Mouse (Mus musculus): ENCODE data around the gene Abl2. TPM values are rescaled to one million over a fixed set of nuclear protein-coding genes. Genes with fewer than 3 reads are reported as not detected.
A peak's percentile ranks its signal among the peaks of the same experiment; 100 is the strongest.

Gene Abl2
- polyA plus RNA-seq, 2 experiments, result 6.9 to 10.9 TPM

GRCm38 (mm10) chr1:156613855-156614530, 55.4 kb downstream of the Abl2 start:
- Histone ChIP-seq H3K4me2 (replicated peaks; ENCODE audit: low read depth, low read length, severe bottlenecking) (no peak overlapping the region), H3K9me3 (ENCODE audit: control insufficient read depth, low read length) (no peaks in the 10 kb centered on the region), H3K9ac (ENCODE audit: low read depth, low read length, severe bottlenecking) (peak overlapping the region; percentile 28; the same call in 1 of the 2 replicates), H3K36me3 (ENCODE audit: control insufficient read depth, insufficient read depth, low read length) (no peaks in the 10 kb centered on the region), H3K4me3 (replicated peaks; ENCODE audit: low read length) (no peak overlapping the region), H3K27me3 (ENCODE audit: control insufficient read depth, insufficient read depth, low read length) (no peaks in the 10 kb centered on the region), H3K4me1 (ENCODE audit: control insufficient read depth, insufficient read depth, low read length) (peaks cover 21% of the 10 kb centered on the region), H3K27ac (replicated peaks; ENCODE audit: low read depth, low read length) (0 out of 2 replicates have a peak overlapping the region, but pooled peaks have one; percentile 35)
- no peak for ATAC-seq (ENCODE audit: low FRiP score, low read depth)
- DNase-seq (ENCODE audit: low spot score), result peak; percentile 7
- 22% methylated on average over 9 of the region's 9 CpGs for WGBS
- TF ChIP-seq POLR2A (IDR thresholded peaks at IDR 0.05; ENCODE audit: borderline replicate concordance, extremely low read depth, insufficient read depth, insufficient read length), result no peak

GRCm38 (mm10) chr1:156614710-156615109, 56.1 kb downstream of the Abl2 start:
- H3K27ac ChIP-seq (replicated peaks; ENCODE audit: low read depth, low read length), result no peak overlapping the region
- DNase-seq (ENCODE audit: low spot score) (no peak), ATAC-seq (ENCODE audit: low FRiP score, low read depth) (no peak)
- no peaks in the 10 kb centered on the region for H3K36me3 ChIP-seq (ENCODE audit: control insufficient read depth, insufficient read depth, low read length)
- H3K4me2 ChIP-seq (replicated peaks; ENCODE audit: low read depth, low read length, severe bottlenecking), result no peak overlapping the region
- TF ChIP-seq POLR2A (IDR thresholded peaks at IDR 0.05; ENCODE audit: borderline replicate concordance, extremely low read depth, insufficient read depth, insufficient read length), result no peak
- whole genome bisulfite sequencing, result 59% methylated on average over 1 of the region's 1 CpGs
- H3K9me3 ChIP-seq (ENCODE audit: control insufficient read depth, low read length), result no peaks in the 10 kb centered on the region
- H3K4me3 ChIP-seq (replicated peaks; ENCODE audit: low read length), result no peak overlapping the region
- no peaks in the 10 kb centered on the region for H3K27me3 ChIP-seq (ENCODE audit: control insufficient read depth, insufficient read depth, low read length)
- no peak overlapping the region for H3K9ac ChIP-seq (ENCODE audit: low read depth, low read length, severe bottlenecking)
- peaks cover 21% of the 10 kb centered on the region for H3K4me1 ChIP-seq (ENCODE audit: control insufficient read depth, insufficient read depth, low read length)

GRCm38 (mm10) chr1:156615381-156616133, 57.0 kb downstream of the Abl2 start:
- ATAC-seq (ENCODE audit: low FRiP score, low read depth), result peak; percentile 74
- Histone ChIP-seq H3K27me3 (ENCODE audit: control insufficient read depth, insufficient read depth, low read length) (no peaks in the 10 kb centered on the region), H3K4me2 (replicated peaks; ENCODE audit: low read depth, low read length, severe bottlenecking) (peak overlapping the region; percentile 31; the same call in 1 of the 2 replicates), H3K4me3 (replicated peaks; ENCODE audit: low read length) (no peak overlapping the region), H3K36me3 (ENCODE audit: control insufficient read depth, insufficient read depth, low read length) (no peaks in the 10 kb centered on the region), H3K4me1 (ENCODE audit: control insufficient read depth, insufficient read depth, low read length) (peaks cover 21% of the 10 kb centered on the region), H3K27ac (replicated peaks; ENCODE audit: low read depth, low read length) (0 out of 2 replicates have a peak overlapping the region, but pooled peaks have one; percentile 11), H3K9me3 (ENCODE audit: control insufficient read depth, low read length) (no peaks in the 10 kb centered on the region), H3K9ac (ENCODE audit: low read depth, low read length, severe bottlenecking) (peak overlapping the region; percentile 5; the same call in 1 of the 2 replicates)
- TF ChIP-seq POLR2A (IDR thresholded peaks at IDR 0.05; ENCODE audit: borderline replicate concordance, extremely low read depth, insufficient read depth, insufficient read length), result no peak
- peak; percentile 73 for DNase-seq (ENCODE audit: low spot score)
- WGBS, result 10% methylated on average over 13 of the region's 13 CpGs

GRCm38 (mm10) chr1:156616989-156617598, 58.5 kb downstream of the Abl2 start:
- 50% methylated on average over 12 of the region's 12 CpGs for WGBS
- DNase-seq (ENCODE audit: low spot score), result peak; percentile 26
- Histone ChIP-seq H3K27ac (replicated peaks; ENCODE audit: low read depth, low read length) (peak overlapping the region; percentile 52; the same call in 1 of the 2 replicates), H3K4me1 (ENCODE audit: control insufficient read depth, insufficient read depth, low read length) (peaks cover 21% of the 10 kb centered on the region), H3K4me3 (replicated peaks; ENCODE audit: low read length) (no peak overlapping the region), H3K4me2 (replicated peaks; ENCODE audit: low read depth, low read length, severe bottlenecking) (no peak overlapping the region), H3K27me3 (ENCODE audit: control insufficient read depth, insufficient read depth, low read length) (no peaks in the 10 kb centered on the region), H3K36me3 (ENCODE audit: control insufficient read depth, insufficient read depth, low read length) (no peaks in the 10 kb centered on the region; the same call in 1 of the 2 replicates), H3K9me3 (ENCODE audit: control insufficient read depth, low read length) (no peaks in the 10 kb centered on the region), H3K9ac (ENCODE audit: low read depth, low read length, severe bottlenecking) (no peak overlapping the region)
- TF ChIP-seq POLR2A (IDR thresholded peaks at IDR 0.05; ENCODE audit: borderline replicate concordance, extremely low read depth, insufficient read depth, insufficient read length), result no peak
- ATAC-seq (ENCODE audit: low FRiP score, low read depth), result no peak

GRCm38 (mm10) chr1:156617811-156618210, 59.2 kb downstream of the Abl2 start:
- ATAC-seq (ENCODE audit: low FRiP score, low read depth), result no peak
- no peaks in the 10 kb centered on the region for H3K9me3 ChIP-seq (ENCODE audit: control insufficient read depth, low read length)
- H3K36me3 ChIP-seq (ENCODE audit: control insufficient read depth, insufficient read depth, low read length), result no peaks in the 10 kb centered on the region; the same call in 1 of the 2 replicates
- no peak for DNase-seq (ENCODE audit: low spot score)
- 74% methylated on average over 4 of the region's 4 CpGs for WGBS
- H3K27ac ChIP-seq (replicated peaks; ENCODE audit: low read depth, low read length), result no peak overlapping the region
- peaks cover 21% of the 10 kb centered on the region for H3K4me1 ChIP-seq (ENCODE audit: control insufficient read depth, insufficient read depth, low read length)
- H3K9ac ChIP-seq (ENCODE audit: low read depth, low read length, severe bottlenecking), result no peak overlapping the region
- no peak overlapping the region for H3K4me2 ChIP-seq (replicated peaks; ENCODE audit: low read depth, low read length, severe bottlenecking)
- TF ChIP-seq POLR2A (IDR thresholded peaks at IDR 0.05; ENCODE audit: borderline replicate concordance, extremely low read depth, insufficient read depth, insufficient read length), result no peak
- no peaks in the 10 kb centered on the region for H3K27me3 ChIP-seq (ENCODE audit: control insufficient read depth, insufficient read depth, low read length)
- no peak overlapping the region for H3K4me3 ChIP-seq (replicated peaks; ENCODE audit: low read length)

Data from limb, embryonic 14.5 days (tissue).